Mouse (Mus musculus): Measurements from ENCODE around the gene Slc38a8. TPM values are rescaled to one million over a fixed set of nuclear protein-coding genes. Genes with fewer than 3 reads are reported as not detected.

Gene Slc38a8
- not detected in 2 replicates for polyA plus RNA-seq (2012)

- no peaks in the 10 kb centered on the region for H3K4me1 ChIP-seq (ENCODE audit: control insufficient read depth)
- peaks cover 4% of the 10 kb centered on the region; the same call in 1 of the 2 replicates for H3K27me3 ChIP-seq (ENCODE audit: control insufficient read depth)
- no peaks in the 10 kb centered on the region for H3K9me3 ChIP-seq (ENCODE audit: control insufficient read depth, low read length)
These were observed at the start of gene Slc38a8 for GRCm38 (mm10) chr8:119501598-119501997. Gene Slc38a8 (minus strand): TSS chr8:119501698.

DNA sequence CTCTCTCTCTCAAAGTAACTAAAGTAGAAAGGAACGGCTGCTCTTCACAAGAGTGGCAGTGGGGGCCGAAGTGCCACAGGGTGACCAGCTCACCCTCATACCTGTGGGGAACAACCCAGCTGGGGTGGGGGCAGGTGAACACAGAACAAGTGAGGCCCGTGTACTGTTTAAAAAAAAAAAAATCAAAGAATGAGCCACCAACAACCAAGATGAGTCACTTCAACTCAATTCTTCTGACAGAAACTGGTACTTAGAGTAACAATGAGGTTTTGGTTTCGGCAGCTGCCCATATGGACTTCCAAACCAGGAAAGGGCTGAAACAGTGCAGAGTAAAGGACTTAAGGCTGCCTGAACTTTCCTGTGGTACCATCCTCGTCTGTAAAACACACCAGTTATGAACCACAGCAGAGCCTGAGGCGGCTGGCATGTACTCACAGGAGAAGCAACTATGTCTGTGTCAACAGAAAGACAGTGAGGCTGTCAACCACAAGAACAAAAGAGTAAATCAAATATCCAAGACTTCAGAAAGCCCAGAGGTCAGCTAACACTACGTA, 47.1 kb upstream of the Slc38a8 start:
- Histone ChIP-seq H3K36me3 (ENCODE audit: control insufficient read depth) (peaks cover 69% of the 10 kb centered on the region), H3K4me1 (ENCODE audit: control insufficient read depth) (peaks cover 19% of the 10 kb centered on the region), H3K4me3 (replicated peaks) (no peak overlapping the region), H3K27me3 (ENCODE audit: control insufficient read depth) (no peaks in the 10 kb centered on the region), H3K9me3 (ENCODE audit: control insufficient read depth, low read length) (no peaks in the 10 kb centered on the region)
- no peak for TF ChIP-seq GATA1 (IDR thresholded peaks at IDR 0.05; ENCODE audit: low read length)
- TF ChIP-seq TAL1 (IDR thresholded peaks at IDR 0.05; ENCODE audit: low read length) = no peak

More at GRCm38 (mm10) chr8:119501598-119501997, at the start of gene Slc38a8:
- H3K36me3 ChIP-seq (ENCODE audit: control insufficient read depth) = peaks cover 14% of the 10 kb centered on the region
- no peak within 1 kb of the TSS for H3K4me3 ChIP-seq (replicated peaks)
- no peak for TF ChIP-seq TAL1 (IDR thresholded peaks at IDR 0.05; ENCODE audit: low read length)
- TF ChIP-seq GATA1 (IDR thresholded peaks at IDR 0.05; ENCODE audit: low read length) = no peak

GRCm38 (mm10) chr8:119547019-119547691, 45.7 kb upstream of the Slc38a8 start:
- no peaks in the 10 kb centered on the region for H3K9me3 ChIP-seq (ENCODE audit: control insufficient read depth, low read length)
- H3K4me1 ChIP-seq (ENCODE audit: control insufficient read depth) = peaks cover 5% of the 10 kb centered on the region; the same call in 1 of the 2 replicates
- no peak overlapping the region for H3K4me3 ChIP-seq (replicated peaks)
- no peak for TF ChIP-seq GATA1 (IDR thresholded peaks at IDR 0.05; ENCODE audit: low read length)
- no peak for TF ChIP-seq TAL1 (IDR thresholded peaks at IDR 0.05; ENCODE audit: low read length)
- H3K36me3 ChIP-seq (ENCODE audit: control insufficient read depth) = peaks cover 82% of the 10 kb centered on the region
- no peaks in the 10 kb centered on the region for H3K27me3 ChIP-seq (ENCODE audit: control insufficient read depth)

- peaks cover 3% of the 10 kb centered on the region; the same call in 1 of the 2 replicates for H3K4me1 ChIP-seq (ENCODE audit: control insufficient read depth)
- no peak overlapping the region for H3K4me3 ChIP-seq (replicated peaks)
- H3K27me3 ChIP-seq (ENCODE audit: control insufficient read depth) = no peaks in the 10 kb centered on the region
- H3K36me3 ChIP-seq (ENCODE audit: control insufficient read depth) = peaks cover 92% of the 10 kb centered on the region
- TF ChIP-seq TAL1 (IDR thresholded peaks at IDR 0.05; ENCODE audit: low read length) (no peak), GATA1 (IDR thresholded peaks at IDR 0.05; ENCODE audit: low read length) (no peak)
- no peaks in the 10 kb centered on the region for H3K9me3 ChIP-seq (ENCODE audit: control insufficient read depth, low read length)
These were observed 44.3 kb upstream of the Slc38a8 start for GRCm38 (mm10) chr8:119545791-119546190.

GRCm38 (mm10) chr8:119545180-119545579, 43.7 kb upstream of the Slc38a8 start:
- H3K36me3 ChIP-seq (ENCODE audit: control insufficient read depth) = peaks cover 95% of the 10 kb centered on the region

DNA sequence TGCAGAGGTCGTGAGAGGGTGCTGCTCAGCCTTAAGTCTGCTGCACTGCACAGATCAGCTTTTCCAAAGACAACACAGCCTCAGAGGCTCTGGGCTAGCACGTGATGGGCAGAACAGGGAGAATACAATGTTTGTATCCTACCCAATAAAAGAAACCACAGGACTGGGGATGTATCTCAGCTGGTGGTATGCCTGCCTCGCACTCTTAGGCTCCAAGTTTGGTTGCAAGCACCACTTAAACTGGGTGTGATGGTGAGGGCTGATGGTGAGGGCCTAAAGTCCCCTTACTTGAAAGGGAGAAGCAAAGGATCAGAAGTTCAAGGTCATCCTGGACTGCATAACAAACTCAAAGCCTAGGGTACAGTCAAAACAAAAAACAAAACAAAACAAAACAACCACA, 43.1 kb upstream of the Slc38a8 start:
- H3K27me3 ChIP-seq (ENCODE audit: control insufficient read depth) = no peaks in the 10 kb centered on the region
- H3K36me3 ChIP-seq (ENCODE audit: control insufficient read depth) = peaks cover 96% of the 10 kb centered on the region
- TF ChIP-seq GATA1 (IDR thresholded peaks at IDR 0.05; ENCODE audit: low read length) = no peak
- no peak for TF ChIP-seq TAL1 (IDR thresholded peaks at IDR 0.05; ENCODE audit: low read length)
- H3K4me3 ChIP-seq (replicated peaks) = no peak overlapping the region
- H3K4me1 ChIP-seq (ENCODE audit: control insufficient read depth) = no peaks in the 10 kb centered on the region
- H3K9me3 ChIP-seq (ENCODE audit: control insufficient read depth, low read length) = no peaks in the 10 kb centered on the region

More at GRCm38 (mm10) chr8:119545180-119545579, 43.7 kb upstream of the Slc38a8 start:
- Histone ChIP-seq H3K4me3 (replicated peaks) (no peak overlapping the region), H3K27me3 (ENCODE audit: control insufficient read depth) (no peaks in the 10 kb centered on the region), H3K9me3 (ENCODE audit: control insufficient read depth, low read length) (no peaks in the 10 kb centered on the region), H3K4me1 (ENCODE audit: control insufficient read depth) (no peaks in the 10 kb centered on the region)
- TF ChIP-seq TAL1 (IDR thresholded peaks at IDR 0.05; ENCODE audit: low read length) (no peak), GATA1 (IDR thresholded peaks at IDR 0.05; ENCODE audit: low read length) (no peak)

DNA sequence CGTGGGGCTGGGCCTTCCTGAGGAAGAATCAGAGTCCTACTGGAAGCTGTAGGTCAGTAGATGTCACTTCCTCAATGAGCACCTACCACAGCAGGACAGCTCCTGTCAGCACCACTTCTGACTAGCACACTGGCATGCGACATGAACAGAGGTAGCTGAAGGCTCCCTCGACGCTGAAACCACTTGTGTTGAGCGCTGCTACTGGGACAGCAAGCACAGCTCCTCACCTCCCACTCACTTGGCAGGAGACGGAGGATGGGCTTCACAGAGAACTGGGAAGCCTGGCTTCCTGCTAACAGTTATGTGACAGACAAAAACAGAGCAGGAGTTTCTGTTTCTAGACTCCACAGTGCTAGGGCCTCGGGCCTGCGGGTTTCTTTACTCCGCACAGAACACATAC, 30.5 kb upstream of the Slc38a8 start:
- Histone ChIP-seq H3K9me3 (ENCODE audit: control insufficient read depth, low read length) (no peaks in the 10 kb centered on the region), H3K36me3 (ENCODE audit: control insufficient read depth) (peaks cover 98% of the 10 kb centered on the region), H3K4me1 (ENCODE audit: control insufficient read depth) (no peaks in the 10 kb centered on the region), H3K27me3 (ENCODE audit: control insufficient read depth) (no peaks in the 10 kb centered on the region), H3K4me3 (replicated peaks) (no peak overlapping the region)
- TF ChIP-seq GATA1 (IDR thresholded peaks at IDR 0.05; ENCODE audit: low read length) = no peak
- TF ChIP-seq TAL1 (IDR thresholded peaks at IDR 0.05; ENCODE audit: low read length) = no peak

- Histone ChIP-seq H3K4me1 (ENCODE audit: control insufficient read depth) (no peaks in the 10 kb centered on the region), H3K9me3 (ENCODE audit: control insufficient read depth, low read length) (no peaks in the 10 kb centered on the region), H3K27me3 (ENCODE audit: control insufficient read depth) (no peaks in the 10 kb centered on the region), H3K36me3 (ENCODE audit: control insufficient read depth) (peaks cover 97% of the 10 kb centered on the region), H3K4me3 (replicated peaks) (no peak overlapping the region)
- TF ChIP-seq TAL1 (IDR thresholded peaks at IDR 0.05; ENCODE audit: low read length) (no peak), GATA1 (IDR thresholded peaks at IDR 0.05; ENCODE audit: low read length) (no peak)
These were observed 29.9 kb upstream of the Slc38a8 start for GRCm38 (mm10) chr8:119531397-119531796.

DNA sequence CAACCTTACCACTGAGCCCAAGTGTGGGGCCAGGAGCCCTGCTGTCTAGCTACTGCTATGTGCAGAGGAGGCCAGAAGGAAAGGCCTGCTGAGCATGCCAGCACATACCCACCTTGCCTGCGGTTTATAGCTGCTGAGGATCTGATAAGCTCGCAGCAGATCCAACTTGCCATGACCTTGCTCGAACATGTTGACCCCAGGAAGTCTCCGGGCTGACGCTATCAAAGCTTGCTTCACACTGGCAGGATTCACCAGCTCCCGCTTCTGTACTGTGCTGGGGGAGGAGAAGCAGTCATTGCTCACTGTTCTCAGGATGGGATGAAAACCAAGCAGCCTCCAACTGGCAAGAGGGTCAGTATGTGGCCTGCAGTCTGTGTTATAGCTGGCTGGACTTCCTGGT, 29.4 kb upstream of the Slc38a8 start:
- Histone ChIP-seq H3K27me3 (ENCODE audit: control insufficient read depth) (no peaks in the 10 kb centered on the region), H3K36me3 (ENCODE audit: control insufficient read depth) (peaks cover 94% of the 10 kb centered on the region), H3K9me3 (ENCODE audit: control insufficient read depth, low read length) (no peaks in the 10 kb centered on the region), H3K4me3 (replicated peaks) (no peak overlapping the region), H3K4me1 (ENCODE audit: control insufficient read depth) (no peaks in the 10 kb centered on the region)
- no peak for TF ChIP-seq GATA1 (IDR thresholded peaks at IDR 0.05; ENCODE audit: low read length)
- no peak for TF ChIP-seq TAL1 (IDR thresholded peaks at IDR 0.05; ENCODE audit: low read length)
